Mouse (Mus musculus): ENCODE measurements at regions not wholly inside any gene's neighbourhood (a gene's known extent, or its start where the extent isn't known, plus 50 kb on each side); places are given as distances from the start of the nearest gene placed in this dataset.
A peak's percentile ranks its signal among the peaks of the same experiment; 100 is the strongest.

- DNase-seq (ENCODE audit: low spot score): no peak
Observed at GRCm38 (mm10) chr3:150493433-150494045, 944.1 kb upstream of the Adgrl4 start.

GRCm38 (mm10) chr3:150530966-150531365, 906.7 kb upstream of the Adgrl4 start:
- no peak for DNase-seq (ENCODE audit: low spot score)

GRCm38 (mm10) chr3:150543118-150543517, 894.6 kb upstream of the Adgrl4 start:
- no peak for DNase-seq (ENCODE audit: low spot score)

- DNase-seq (ENCODE audit: low spot score): no peak
Observed at GRCm38 (mm10) chr3:150588474-150588873, 849.2 kb upstream of the Adgrl4 start.

- no peak for DNase-seq (ENCODE audit: low spot score)
Observed at GRCm38 (mm10) chr3:150590978-150591377, 846.7 kb upstream of the Adgrl4 start.

- DNase-seq (ENCODE audit: low spot score): no peak
Observed at GRCm38 (mm10) chr3:150603400-150604095, 834.1 kb upstream of the Adgrl4 start.

GRCm38 (mm10) chr3:150610681-150611101, 827.0 kb upstream of the Adgrl4 start:
- DNase-seq (ENCODE audit: low spot score): peak; percentile 33

- DNase-seq (ENCODE audit: low spot score): no peak
Observed at GRCm38 (mm10) chr3:150637544-150637943, 800.1 kb upstream of the Adgrl4 start.

GRCm38 (mm10) chr3:150640004-150640676, 797.5 kb upstream of the Adgrl4 start:
- no peak for DNase-seq (ENCODE audit: low spot score)

- no peak for DNase-seq (ENCODE audit: low spot score)
Observed at GRCm38 (mm10) chr3:150648040-150648439, 789.6 kb upstream of the Adgrl4 start.

- DNase-seq (ENCODE audit: low spot score): no peak
Observed at GRCm38 (mm10) chr3:150649783-150650565, 787.7 kb upstream of the Adgrl4 start.

- DNase-seq (ENCODE audit: low spot score): no peak
Observed at GRCm38 (mm10) chr3:150695751-150696150, 741.9 kb upstream of the Adgrl4 start.

- DNase-seq (ENCODE audit: low spot score): no peak
Observed at GRCm38 (mm10) chr3:150699990-150700389, 737.7 kb upstream of the Adgrl4 start.

Measured in ovary, postnatal 14 days (tissue).